Mouse (Mus musculus): Measurements from ENCODE around the gene Sulf2.

GRCm38 (mm10) chr2:166045549-166046501, 109.6 kb downstream of the Sulf2 start:
- no peak for TF ChIP-seq POLR2A (IDR thresholded peaks at IDR 0.05; ENCODE audit: insufficient read depth, low read length)
- TF ChIP-seq CTCF (IDR thresholded peaks at IDR 0.05; ENCODE audit: low read depth, low read length), result peak; percentile 61

All from ES-Bruce4 (cell line).